Mouse (Mus musculus) embryo, embryonic 10.5 days (tissue): ENCODE data around the gene Klhdc4.

Experiments
- DNase-seq: peaks from one replicate; pipeline ENCODE4 v3.0.0-alpha.2; 2015; ENCODE audit warnings: low spot score

Gene Klhdc4

GRCm38 (mm10) chr8:121750512-121750911, 78.9 kb downstream of the Klhdc4 start:
- DNase-seq: no peak

- no peak for DNase-seq
Measured at GRCm38 (mm10) chr8:121749501-121749900, 79.9 kb downstream of the Klhdc4 start.
